Mouse (Mus musculus) hindbrain, embryonic 13.5 days (tissue): Measurements from ENCODE around the gene Rfx8. TPM values are rescaled to one million over a fixed set of nuclear protein-coding genes. Genes with fewer than 3 reads are reported as not detected.

Source experiments
- ATAC-seq: fragments of 200-750 bp; cut with Nextera tagmentation; 2 replicates; pipeline ENCODE4 v1.8.0; 2017; ENCODE audit warnings: moderate TSS enrichment; ENCODE audit not compliant: low FRiP score
- H3K27ac ChIP-seq: fragments of 300-500 bp; sonication (generic); 2 replicates; pipeline ENCODE4 v1.5.1; 2015; ENCODE audit warnings: inconsistent platforms, mild to moderate bottlenecking, moderate library complexity
- H3K27me3 ChIP-seq: fragments of 300-500 bp; sonication (generic); 2 replicates; pipeline ENCODE4 v1.6.1; 2015; ENCODE audit warnings: mild to moderate bottlenecking, inconsistent platforms
- H3K36me3 ChIP-seq: fragments of 300-500 bp; sonication (generic); 2 replicates; pipeline ENCODE4 v1.6.1; 2015; ENCODE audit warnings: mild to moderate bottlenecking, inconsistent platforms
- H3K4me1 ChIP-seq: fragments of 300-500 bp; sonication (generic); replicated peaks from 2 replicates; pipeline ENCODE4 v1.6.1; 2015; ENCODE audit warnings: inconsistent platforms
- H3K4me2 ChIP-seq: fragments of 300-500 bp; sonication (generic); 2 replicates; pipeline ENCODE4 v1.6.1; 2015; ENCODE audit warnings: inconsistent platforms, mild to moderate bottlenecking, moderate library complexity
- H3K4me3 ChIP-seq: fragments of 300-500 bp; sonication (generic); 2 replicates; pipeline ENCODE4 v1.5.1; 2015; ENCODE audit warnings: mild to moderate bottlenecking, inconsistent platforms
- H3K9ac ChIP-seq: fragments of 300-500 bp; sonication (generic); 2 replicates; pipeline ENCODE4 v1.6.1; 2015; ENCODE audit warnings: mild to moderate bottlenecking, inconsistent platforms
- H3K9me3 ChIP-seq: fragments of 300-500 bp; sonication (generic); 2 replicates; pipeline ENCODE4 v1.6.1; 2016; ENCODE audit warnings: inconsistent platforms
- WGBS: fragments of 180-500 bp; shearing (Covaris S2); methylation state at CpG from one replicate; pipeline ENCODE4 v1.1.7; 2015; 5-methylcytosine and 5-hydroxymethylcytosine counted together
- polyA plus RNA-seq: library from polyadenylated mRNA; unstranded; fragments of >200 nt; fragmentation: Nextera tagmentation; extraction: Ambion mirVana; gene quantifications from 2 replicates; pipeline ENCODE4 v1.2.1, GENCODE M21; 2015

Rfx8 gene
- polyA plus RNA-seq, 1 experiment from 2014 or later: 0.26 TPM

DNA sequence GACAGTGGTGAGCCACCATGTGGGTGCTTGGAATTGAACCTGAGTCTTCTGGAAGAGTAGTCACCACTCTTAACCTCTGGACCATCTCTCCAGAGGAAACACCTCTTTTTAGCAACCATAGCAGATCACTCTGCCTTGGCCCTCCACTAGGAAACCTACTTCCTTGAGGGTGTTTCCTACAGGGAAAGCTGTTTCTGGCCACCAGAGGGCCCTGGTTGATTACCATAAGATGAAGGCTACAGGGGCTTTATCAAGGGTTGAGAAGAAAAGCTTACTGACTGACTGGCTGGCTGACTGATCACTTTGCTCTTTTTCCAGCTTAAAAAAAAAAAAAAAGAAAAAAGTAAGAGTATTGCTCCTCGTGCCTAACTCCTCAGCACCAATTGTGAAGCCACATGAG lies 35.0 kb downstream of the Rfx8 start:
- Histone ChIP-seq H3K4me1 (0 out of 2 replicates have a peak, but pooled peaks cover 3% of the 10 kb centered on the region), H3K9me3 (no peaks in the 10 kb centered on the region), H3K4me3 (no peak overlapping the region), H3K27me3 (no peaks in the 10 kb centered on the region), H3K4me2 (no peak overlapping the region), H3K9ac (no peak overlapping the region), H3K36me3 (no peaks in the 10 kb centered on the region), H3K27ac (no peak overlapping the region)
- WGBS: 0% methylated on average over 1 of the region's 1 CpGs
- peak; percentile 26; the same call in 1 of the 2 replicates for ATAC-seq

DNA sequence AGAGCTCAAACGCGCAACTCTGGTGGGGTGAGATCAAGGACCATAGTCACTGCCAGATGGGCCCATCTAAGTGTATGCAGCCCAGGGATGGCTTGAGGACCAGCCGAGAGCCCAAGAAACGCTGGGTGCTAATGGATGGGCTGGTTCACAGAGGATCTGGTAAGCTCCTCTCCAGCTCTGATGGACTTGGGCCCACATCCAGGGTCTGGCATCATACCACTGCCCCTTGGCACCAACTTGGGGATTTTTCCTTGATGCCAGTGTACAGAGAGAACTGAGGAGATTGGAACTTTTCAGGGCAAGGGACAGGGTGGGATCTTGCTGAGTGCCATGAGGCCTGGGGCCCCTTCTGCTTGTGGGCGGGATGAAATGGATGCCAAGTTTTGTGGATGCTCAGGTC lies 39.2 kb downstream of the Rfx8 start:
- H3K9me3 ChIP-seq: no peaks in the 10 kb centered on the region
- H3K4me3 ChIP-seq: no peak overlapping the region
- no peaks in the 10 kb centered on the region for H3K27me3 ChIP-seq
- no peak for ATAC-seq
- no peak overlapping the region for H3K4me2 ChIP-seq
- no peak overlapping the region for H3K27ac ChIP-seq
- 94% methylated on average over 5 of the region's 5 CpGs for WGBS
- no peaks in the 10 kb centered on the region for H3K36me3 ChIP-seq
- H3K4me1 ChIP-seq: 0 out of 2 replicates have a peak, but pooled peaks cover 3% of the 10 kb centered on the region
- H3K9ac ChIP-seq: no peak overlapping the region

- H3K27me3 ChIP-seq: no peaks in the 10 kb centered on the region
- H3K4me1 ChIP-seq: no peaks in the 10 kb centered on the region
- no peaks in the 10 kb centered on the region for H3K9me3 ChIP-seq
- 76% methylated on average over 6 of the region's 6 CpGs for WGBS
- H3K4me3 ChIP-seq: no peak overlapping the region
- H3K27ac ChIP-seq: no peak overlapping the region
- no peaks in the 10 kb centered on the region for H3K36me3 ChIP-seq
- no peak overlapping the region for H3K4me2 ChIP-seq
- ATAC-seq: no peak
- H3K9ac ChIP-seq: no peak overlapping the region
Observed at GRCm38 (mm10) chr1:39680546-39680945, 40.3 kb downstream of the Rfx8 start.

GRCm38 (mm10) chr1:39678883-39679282 lies 41.9 kb downstream of the Rfx8 start:
- no peak overlapping the region for H3K4me3 ChIP-seq
- no peaks in the 10 kb centered on the region for H3K27me3 ChIP-seq
- ATAC-seq: 0 out of 2 replicates have a peak, but pooled peaks have one; percentile 13
- H3K4me2 ChIP-seq: no peak overlapping the region
- no peaks in the 10 kb centered on the region for H3K36me3 ChIP-seq
- H3K9ac ChIP-seq: no peak overlapping the region
- H3K9me3 ChIP-seq: no peaks in the 10 kb centered on the region
- no peaks in the 10 kb centered on the region for H3K4me1 ChIP-seq
- 70% methylated on average over 8 of the region's 8 CpGs for WGBS
- H3K27ac ChIP-seq: no peak overlapping the region

DNA sequence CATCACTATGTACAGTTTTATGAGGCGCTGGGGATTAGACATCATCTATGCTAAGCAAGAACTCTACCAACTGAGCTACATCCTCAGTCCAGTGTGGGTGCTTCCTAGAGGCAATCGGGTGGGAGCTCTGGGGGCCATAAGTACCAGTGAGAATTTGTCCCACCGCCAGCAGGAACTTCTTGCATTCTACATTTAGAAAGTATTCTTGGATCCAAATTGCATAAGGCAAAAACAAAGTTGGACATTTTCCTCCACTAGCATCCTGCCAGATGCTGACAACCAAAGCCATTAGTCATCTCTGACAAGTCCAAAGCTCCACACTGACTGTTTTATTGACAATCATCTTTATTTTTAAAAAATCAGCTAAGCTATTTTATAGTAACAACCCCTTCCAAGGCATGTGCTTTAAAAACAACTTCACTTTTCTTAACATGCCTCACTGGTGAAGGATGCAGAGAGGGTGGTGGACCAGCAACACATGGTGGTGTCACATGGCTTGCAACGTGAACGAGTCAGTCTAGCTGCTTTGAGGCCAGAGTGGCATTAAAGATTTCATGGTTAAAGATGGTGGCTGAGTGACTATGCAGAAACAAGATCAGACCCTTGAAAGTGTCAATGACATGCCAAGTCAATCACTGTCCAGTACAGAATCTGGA lies 44.4 kb downstream of the Rfx8 start:
- WGBS: 90% methylated on average over 5 of the region's 5 CpGs
- Histone ChIP-seq H3K9ac (no peak overlapping the region), H3K27ac (no peak overlapping the region), H3K4me3 (no peak overlapping the region), H3K36me3 (no peaks in the 10 kb centered on the region), H3K4me1 (no peaks in the 10 kb centered on the region; the same call in 1 of the 2 replicates), H3K27me3 (no peaks in the 10 kb centered on the region), H3K9me3 (no peaks in the 10 kb centered on the region), H3K4me2 (no peak overlapping the region)
- ATAC-seq: no peak

DNA sequence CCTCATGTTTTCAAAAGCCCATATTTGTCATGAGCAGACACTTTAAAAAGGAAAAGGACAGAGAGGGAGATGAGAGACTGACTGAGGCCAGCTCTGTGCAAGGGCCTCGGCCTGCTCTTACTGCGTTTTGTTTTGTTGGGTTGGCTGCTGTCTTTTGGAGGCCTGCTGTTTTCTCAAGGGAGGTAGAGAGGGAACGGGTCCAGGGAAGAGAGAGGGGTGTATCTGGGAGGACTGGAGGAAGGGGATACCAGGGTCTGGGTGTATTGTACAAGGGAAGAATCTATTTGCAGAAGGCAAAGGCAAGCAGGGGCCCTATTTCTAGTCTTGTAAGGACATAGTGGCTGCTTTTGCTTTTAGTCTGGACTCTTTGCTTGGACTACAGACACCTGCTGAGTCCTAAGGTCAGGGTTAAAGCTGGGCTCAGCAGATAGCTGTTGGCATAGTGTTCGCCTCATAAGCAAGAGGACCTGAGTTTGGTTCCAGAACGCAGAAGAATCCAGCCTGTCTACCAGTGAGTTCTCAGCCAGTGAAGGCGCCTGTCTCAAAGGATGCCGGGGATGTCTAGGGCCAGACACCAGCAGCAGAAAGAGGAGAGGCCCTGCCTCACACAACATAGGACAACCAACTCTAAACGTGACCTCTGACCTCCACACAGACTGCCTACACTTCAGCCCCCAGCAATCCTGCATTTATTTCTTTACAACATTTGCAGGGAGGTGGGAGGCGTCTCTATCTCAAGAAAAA lies 48.3 kb downstream of the Rfx8 start:
- H3K9ac ChIP-seq: no peak overlapping the region
- no peaks in the 10 kb centered on the region for H3K36me3 ChIP-seq
- H3K4me1 ChIP-seq: no peaks in the 10 kb centered on the region; the same call in 1 of the 2 replicates
- H3K27ac ChIP-seq: no peak overlapping the region
- no peak for ATAC-seq
- H3K27me3 ChIP-seq: no peaks in the 10 kb centered on the region
- 76% methylated on average over 9 of the region's 9 CpGs for WGBS
- no peak overlapping the region for H3K4me2 ChIP-seq
- no peaks in the 10 kb centered on the region for H3K9me3 ChIP-seq
- no peak overlapping the region for H3K4me3 ChIP-seq

DNA sequence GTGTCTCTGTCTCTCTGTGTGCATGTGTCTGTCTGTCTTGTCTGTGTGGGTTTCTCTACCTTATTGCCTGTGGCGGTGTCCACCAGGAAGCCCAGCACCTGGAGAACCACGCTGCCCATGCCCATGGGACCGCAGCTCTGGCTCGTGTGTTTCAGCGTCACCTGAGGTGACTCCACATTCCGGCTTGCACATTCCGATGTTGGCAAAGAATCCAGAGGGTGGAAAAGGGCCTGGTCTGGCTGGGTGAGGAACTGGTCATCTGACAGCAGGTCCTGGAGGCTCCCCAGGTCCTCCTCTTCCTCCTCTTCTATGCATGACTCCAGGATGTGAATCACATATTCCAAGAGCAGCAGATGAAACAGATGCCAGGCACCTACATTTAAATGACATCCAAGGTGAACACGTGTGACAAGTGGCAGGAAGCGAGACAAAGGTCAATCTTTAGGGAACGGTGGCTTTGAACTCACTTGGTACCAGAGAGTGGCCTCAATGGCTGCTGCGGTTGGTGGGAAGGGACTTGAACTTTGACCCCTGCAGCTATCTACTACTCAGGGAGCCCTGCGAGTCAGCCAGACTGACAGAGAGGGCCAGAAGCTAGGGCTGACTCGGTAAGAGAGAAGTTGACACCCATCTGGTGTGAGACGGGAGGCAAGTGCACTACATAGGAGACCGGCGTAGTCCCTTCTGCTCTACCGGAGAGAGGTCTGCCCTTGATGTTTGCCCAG lies 50.4 kb downstream of the Rfx8 start:
- H3K27ac ChIP-seq: no peak overlapping the region
- H3K9ac ChIP-seq: no peak overlapping the region
- H3K4me3 ChIP-seq: no peak overlapping the region
- H3K27me3 ChIP-seq: no peaks in the 10 kb centered on the region
- H3K4me2 ChIP-seq: no peak overlapping the region
- H3K4me1 ChIP-seq: peaks cover 6% of the 10 kb centered on the region; the same call in 1 of the 2 replicates
- no peaks in the 10 kb centered on the region for H3K9me3 ChIP-seq
- no peak for ATAC-seq
- no peaks in the 10 kb centered on the region for H3K36me3 ChIP-seq
- 92% methylated on average over 17 of the region's 17 CpGs for WGBS

GRCm38 (mm10) chr1:39666751-39667252 lies 54.0 kb downstream of the Rfx8 start:
- WGBS: 52% methylated on average over 12 of the region's 12 CpGs
- ATAC-seq: peak; percentile 67

GRCm38 (mm10) chr1:39664039-39664625 lies 56.7 kb downstream of the Rfx8 start:
- H3K9me3 ChIP-seq: no peaks in the 10 kb centered on the region
- H3K4me3 ChIP-seq: no peak overlapping the region
- peaks cover 10% of the 10 kb centered on the region; the same call in 1 of the 2 replicates for H3K4me1 ChIP-seq
- H3K27me3 ChIP-seq: no peaks in the 10 kb centered on the region
- H3K9ac ChIP-seq: no peak overlapping the region
- WGBS: 85% methylated on average over 7 of the region's 7 CpGs
- no peak overlapping the region for H3K27ac ChIP-seq
- H3K4me2 ChIP-seq: no peak overlapping the region
- no peaks in the 10 kb centered on the region for H3K36me3 ChIP-seq
- ATAC-seq: no peak

More at GRCm38 (mm10) chr1:39666751-39667252, 54.0 kb downstream of the Rfx8 start:
- no peaks in the 10 kb centered on the region for H3K36me3 ChIP-seq
- H3K9ac ChIP-seq: no peak overlapping the region
- peaks cover 10% of the 10 kb centered on the region; the same call in 1 of the 2 replicates for H3K4me1 ChIP-seq
- no peak overlapping the region for H3K4me2 ChIP-seq
- no peaks in the 10 kb centered on the region for H3K9me3 ChIP-seq
- no peak overlapping the region; the same call in 1 of the 2 replicates for H3K27ac ChIP-seq
- no peak overlapping the region for H3K4me3 ChIP-seq
- H3K27me3 ChIP-seq: no peaks in the 10 kb centered on the region

GRCm38 (mm10) chr1:39663050-39663449 lies 57.7 kb downstream of the Rfx8 start:
- 67% methylated on average over 4 of the region's 4 CpGs for WGBS
- Histone ChIP-seq H3K9ac (no peak overlapping the region), H3K9me3 (peaks cover 4% of the 10 kb centered on the region; the same call in 1 of the 2 replicates), H3K27ac (no peak overlapping the region), H3K4me2 (no peak overlapping the region), H3K4me3 (no peak overlapping the region), H3K27me3 (no peaks in the 10 kb centered on the region), H3K4me1 (peaks cover 10% of the 10 kb centered on the region; the same call in 1 of the 2 replicates), H3K36me3 (no peaks in the 10 kb centered on the region)
- no peak for ATAC-seq

DNA sequence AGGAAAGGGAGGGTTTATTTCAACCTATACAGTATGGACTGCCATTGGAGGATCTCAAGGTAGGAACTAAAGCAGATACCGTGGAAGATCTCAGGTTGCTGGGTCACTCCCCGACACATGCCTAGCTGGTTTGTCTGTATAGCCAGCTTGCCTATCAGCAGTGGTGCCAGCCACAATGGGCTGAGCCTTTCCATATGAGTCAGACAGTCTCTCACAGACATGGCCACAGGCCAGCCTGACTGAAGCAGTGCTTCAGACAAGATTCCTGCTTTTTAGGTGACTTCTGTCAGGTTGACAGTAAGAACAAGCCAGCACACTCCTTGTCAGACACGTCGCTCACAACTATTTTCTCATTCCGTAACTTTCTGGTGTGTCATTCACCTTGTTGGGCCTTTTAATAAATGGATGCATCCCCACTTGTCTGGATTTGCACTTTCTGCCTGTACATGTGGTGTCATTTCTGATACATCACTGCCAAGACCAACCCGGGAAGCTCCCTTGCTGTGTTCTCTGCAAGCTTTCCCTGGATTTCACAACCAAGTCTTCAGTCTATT lies 63.7 kb downstream of the Rfx8 start:
- H3K4me3 ChIP-seq: no peak overlapping the region
- H3K9ac ChIP-seq: no peak overlapping the region
- ATAC-seq: no peak
- H3K27me3 ChIP-seq: peaks cover 10% of the 10 kb centered on the region; the same call in 1 of the 2 replicates
- H3K4me2 ChIP-seq: no peak overlapping the region
- H3K27ac ChIP-seq: no peak overlapping the region
- 91% methylated on average over 6 of the region's 6 CpGs for WGBS
- peaks cover 4% of the 10 kb centered on the region; the same call in 1 of the 2 replicates for H3K9me3 ChIP-seq
- no peaks in the 10 kb centered on the region for H3K4me1 ChIP-seq
- no peaks in the 10 kb centered on the region for H3K36me3 ChIP-seq
